Mouse (Mus musculus): ENCODE results near the gene Ccdc137.

DNA sequence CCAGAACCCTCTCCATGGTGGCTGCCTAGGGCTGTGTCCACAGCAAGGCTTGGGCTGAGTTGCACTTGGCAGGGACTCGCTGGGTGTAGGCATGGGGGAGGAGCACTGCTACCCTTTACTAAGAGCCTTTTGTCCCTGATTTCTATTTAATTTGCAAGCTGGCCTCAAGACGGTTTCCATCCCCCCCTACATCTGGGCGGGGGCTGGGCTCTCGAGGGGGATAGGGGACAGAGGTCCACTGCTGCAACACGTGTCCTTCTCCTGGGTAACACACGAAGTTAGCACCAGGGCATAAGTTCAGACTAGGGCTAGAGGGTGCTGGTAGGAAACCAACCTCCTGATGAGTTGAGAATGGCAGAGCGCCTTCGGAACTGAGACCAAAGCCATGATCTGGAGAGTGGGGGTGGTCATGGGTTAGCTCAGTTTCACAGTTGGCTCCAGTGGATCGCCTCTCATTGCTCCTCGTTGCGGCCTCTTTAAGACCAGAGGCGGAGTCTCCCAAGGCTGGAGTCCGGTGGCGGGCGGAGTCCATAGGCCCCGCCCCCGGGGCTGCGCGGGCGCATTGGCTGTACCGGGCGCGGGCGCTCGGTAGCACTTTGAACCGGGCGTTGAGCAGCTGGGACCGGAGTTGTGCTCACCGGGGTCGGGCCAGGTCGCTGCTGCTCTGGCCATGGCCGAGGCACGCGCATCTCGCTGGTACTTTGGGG, 33.6 kb downstream of the Ccdc137 start, which contains the start of gene Slc25a10:
- TF ChIP-seq CTCF (IDR thresholded peaks at IDR 0.05; ENCODE audit: low read depth) (no peak), EP300 (IDR thresholded peaks at IDR 0.05; ENCODE audit: low read depth) (no peak)

Data from liver, postnatal 0 days (tissue).